Mouse (Mus musculus) bone marrow, adult 2 months (tissue): Measurements from ENCODE around the gene Rmnd5b. TPM values are rescaled to one million over a fixed set of nuclear protein-coding genes. Genes with fewer than 3 reads are reported as not detected.
"Not testable (repeated sequence)": the region's sequence is repeated elsewhere in the genome, so short reads cannot be mapped to it uniquely, and the experiment has no call there.

Experiments used
- H3K27ac ChIP-seq: fragments of 200-500 bp; 2 replicates; pipeline ENCODE4 v1.5.1; 2012; ENCODE audit warnings: low read depth, mild to moderate bottlenecking, control low read depth, inconsistent platforms, low read length; ENCODE audit not compliant: control insufficient read depth, poor library complexity, insufficient read depth
- H3K4me1 ChIP-seq: fragments of 200-500 bp; 2 replicates; pipeline ENCODE4 v1.6.1; 2011; ENCODE audit warnings: low read length; ENCODE audit not compliant: control insufficient read depth, insufficient read depth
- H3K4me3 ChIP-seq: fragments of 200-500 bp; replicated peaks from 2 replicates; pipeline ENCODE3; 2011; ENCODE audit warnings: mild to moderate bottlenecking, low read depth, low read length, control low read depth; ENCODE audit not compliant: control insufficient read depth
- CTCF ChIP-seq: fragments of 200-500 bp; IDR thresholded peaks from 2 replicates; pipeline ENCODE4 v1.5.1; 2011; ENCODE audit warnings: low read length, control low read depth; ENCODE audit not compliant: control insufficient read depth, insufficient read depth
- POLR2A ChIP-seq: fragments of 200-500 bp; IDR thresholded peaks from 2 replicates; pipeline ENCODE4 v1.6.1; 2011; ENCODE audit warnings: low read depth, mild to moderate bottlenecking, control low read depth, low read length, borderline replicate concordance; ENCODE audit not compliant: control insufficient read depth
- WGBS: fragments of 180-500 bp; shearing (Covaris S2); methylation state at CpG from one replicate; pipeline ENCODE4 v1.1.7; 2018; 5-methylcytosine and 5-hydroxymethylcytosine counted together
- polyA plus RNA-seq: library from polyadenylated mRNA; stranded (reverse); fragments of >200 nt; gene quantifications from 2 replicates; pipeline ENCODE4 v1.2.4, GENCODE M21; 2011; ENCODE audit warnings: low replicate concordance; ENCODE audit not compliant: missing spikeins, insufficient read depth, insufficient read length

The Rmnd5b gene
- polyA plus RNA-seq, 1 experiment, result 19.3 TPM

DNA sequence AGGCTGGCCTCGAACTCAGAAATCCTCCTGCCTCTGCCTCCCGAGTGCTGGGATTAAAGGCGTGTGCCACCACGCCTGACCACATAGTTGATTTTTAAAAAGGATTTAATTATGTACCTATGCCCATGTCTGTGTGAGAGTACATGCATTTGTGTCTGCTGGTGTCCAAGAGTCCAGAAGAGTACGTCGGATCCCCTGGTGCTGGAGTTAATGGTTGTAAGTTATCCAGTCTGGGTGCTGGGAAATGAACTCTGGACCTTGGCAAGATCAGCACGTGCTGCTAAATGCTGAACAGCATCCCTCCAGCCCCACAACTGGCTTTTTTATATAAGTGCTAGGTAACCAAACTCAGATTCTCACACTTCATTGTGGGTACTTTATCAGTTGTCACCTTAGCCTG is 35.1 kb upstream of the Rmnd5b start:
- WGBS, result 87% methylated on average over 7 of the region's 7 CpGs
- no peak overlapping the region for H3K4me3 ChIP-seq
- TF ChIP-seq POLR2A, result no peak
- TF ChIP-seq CTCF, result no peak
- no peaks in the 10 kb centered on the region for H3K4me1 ChIP-seq
- no peak overlapping the region for H3K27ac ChIP-seq

DNA sequence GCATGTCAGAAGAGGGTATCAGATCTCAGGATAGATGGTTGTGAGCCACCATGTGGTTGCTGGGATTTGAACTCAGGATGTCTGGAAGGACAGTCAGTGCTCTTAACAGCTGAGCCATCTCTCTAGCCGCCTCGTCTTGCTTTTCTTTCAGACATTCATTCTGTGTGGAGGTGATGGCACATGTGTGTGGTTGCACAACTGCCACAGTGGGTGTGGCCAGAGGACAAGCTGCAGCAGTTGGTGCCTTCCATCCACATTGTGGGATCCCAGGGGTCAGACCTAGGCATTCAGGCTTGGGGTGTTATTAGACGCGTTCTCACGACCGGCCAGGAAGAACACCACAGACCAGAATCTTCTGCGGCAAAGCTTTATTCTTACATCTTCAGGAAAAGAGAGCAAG is 29.1 kb upstream of the Rmnd5b start:
- WGBS, result 80% methylated on average over 7 of the region's 7 CpGs
- H3K4me3 ChIP-seq, H3K27ac ChIP-seq, H3K4me1 ChIP-seq: not testable (repeated sequence)

DNA sequence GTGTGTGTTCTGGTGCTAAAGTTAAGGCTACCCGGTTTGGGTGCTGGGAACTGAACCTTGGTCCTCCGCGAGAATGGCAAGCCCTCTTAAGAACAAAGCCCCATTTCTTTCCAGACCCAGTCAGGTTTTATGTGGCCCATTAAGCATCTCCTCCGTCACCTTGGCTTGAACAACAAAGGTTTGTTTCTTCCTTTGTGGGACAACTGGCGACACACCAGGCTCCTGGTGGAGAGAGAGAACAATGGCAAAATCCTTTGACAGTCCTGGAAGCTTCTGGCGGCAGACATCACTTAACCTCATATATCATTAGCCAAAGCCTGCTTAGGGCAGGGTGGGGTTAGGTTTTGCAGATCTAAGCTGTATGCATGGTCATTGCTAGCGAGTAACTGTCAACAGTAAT is 26.9 kb upstream of the Rmnd5b start:
- WGBS, result 86% methylated on average over 7 of the region's 7 CpGs
- TF ChIP-seq POLR2A (no peak), CTCF (no peak)
- Histone ChIP-seq H3K4me3 (no peak overlapping the region), H3K27ac (no peak overlapping the region), H3K4me1 (no peaks in the 10 kb centered on the region; the same call in none of the 2 replicates)

DNA sequence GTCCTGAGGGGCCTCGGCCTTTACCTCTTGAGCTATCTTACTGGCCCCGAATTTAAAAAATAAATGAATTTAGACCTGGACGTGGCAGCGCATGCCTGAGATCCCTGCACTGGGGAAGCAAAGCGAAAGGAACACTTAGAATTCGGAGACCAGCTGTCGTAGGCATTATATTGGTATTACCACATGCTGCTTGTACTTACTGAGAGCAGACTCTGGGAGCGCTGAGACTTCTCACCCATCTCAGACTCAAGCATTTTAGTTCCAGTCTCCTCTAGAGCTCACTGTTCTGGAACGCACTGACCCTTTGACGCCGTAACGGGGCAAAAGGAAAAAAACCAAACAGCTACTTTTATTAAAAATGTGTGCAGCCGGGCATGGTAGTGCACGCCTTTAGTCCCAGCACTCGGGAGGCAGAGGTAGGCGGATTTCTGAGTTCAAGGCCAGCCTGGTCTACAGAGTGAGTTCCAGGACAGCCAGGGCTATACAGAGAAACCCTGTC is 26.2 kb upstream of the Rmnd5b start:
- WGBS, result 85% methylated on average over 16 of the region's 16 CpGs
- Histone ChIP-seq H3K4me3 (no peak overlapping the region), H3K27ac (no peak overlapping the region), H3K4me1 (no peaks in the 10 kb centered on the region; the same call in none of the 2 replicates)
- TF ChIP-seq POLR2A, result no peak
- no peak for TF ChIP-seq CTCF

DNA sequence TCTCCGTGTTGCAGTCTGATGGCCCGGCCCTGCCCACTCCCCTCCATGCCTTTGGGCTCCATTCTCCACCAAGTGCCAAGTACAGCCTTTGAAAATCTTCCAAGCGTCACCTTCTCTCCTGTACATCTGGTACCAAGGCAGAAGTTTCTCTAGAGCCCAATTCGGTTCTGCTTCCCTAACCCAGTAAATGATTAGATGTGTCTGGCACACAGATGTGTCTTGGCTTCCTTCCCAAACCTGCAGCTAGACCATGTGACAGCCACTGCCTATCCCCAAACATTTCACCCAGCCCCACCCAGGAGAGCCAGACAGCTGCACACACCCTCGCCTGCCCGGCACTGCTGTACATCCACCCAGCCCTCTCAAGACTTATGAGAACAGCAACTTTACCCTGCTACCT is 23.0 kb upstream of the Rmnd5b start:
- WGBS, result 18% methylated on average over 6 of the region's 6 CpGs
- H3K27ac ChIP-seq, result no peak overlapping the region
- TF ChIP-seq POLR2A (no peak), CTCF (no peak)
- no peak overlapping the region for H3K4me3 ChIP-seq
- no peaks in the 10 kb centered on the region; the same call in 1 of the 2 replicates for H3K4me1 ChIP-seq

DNA sequence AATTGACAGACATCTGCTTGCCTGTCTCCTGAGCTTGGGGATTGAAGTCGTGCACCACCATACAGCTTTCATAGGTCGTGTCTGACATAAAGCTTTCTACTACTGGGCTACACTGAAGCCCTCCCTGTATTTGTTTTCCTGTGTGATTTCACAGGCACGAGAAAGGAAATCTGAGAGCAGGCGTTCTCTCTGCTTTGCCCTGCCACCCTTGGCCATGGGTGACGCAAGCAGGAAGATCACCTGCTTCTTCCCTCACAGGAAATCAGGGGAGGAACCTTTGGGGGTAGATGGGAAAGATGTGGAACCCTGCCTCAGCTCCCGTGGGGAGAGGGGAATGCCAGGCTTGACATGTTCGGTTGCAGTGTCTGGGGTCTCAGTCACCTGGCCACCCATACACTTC is 22.6 kb upstream of the Rmnd5b start:
- TF ChIP-seq CTCF (no peak), POLR2A (no peak)
- H3K27ac ChIP-seq, result no peak overlapping the region
- H3K4me3 ChIP-seq, result no peak overlapping the region
- no peaks in the 10 kb centered on the region; the same call in 1 of the 2 replicates for H3K4me1 ChIP-seq
- WGBS, result 17% methylated on average over 7 of the region's 7 CpGs

DNA sequence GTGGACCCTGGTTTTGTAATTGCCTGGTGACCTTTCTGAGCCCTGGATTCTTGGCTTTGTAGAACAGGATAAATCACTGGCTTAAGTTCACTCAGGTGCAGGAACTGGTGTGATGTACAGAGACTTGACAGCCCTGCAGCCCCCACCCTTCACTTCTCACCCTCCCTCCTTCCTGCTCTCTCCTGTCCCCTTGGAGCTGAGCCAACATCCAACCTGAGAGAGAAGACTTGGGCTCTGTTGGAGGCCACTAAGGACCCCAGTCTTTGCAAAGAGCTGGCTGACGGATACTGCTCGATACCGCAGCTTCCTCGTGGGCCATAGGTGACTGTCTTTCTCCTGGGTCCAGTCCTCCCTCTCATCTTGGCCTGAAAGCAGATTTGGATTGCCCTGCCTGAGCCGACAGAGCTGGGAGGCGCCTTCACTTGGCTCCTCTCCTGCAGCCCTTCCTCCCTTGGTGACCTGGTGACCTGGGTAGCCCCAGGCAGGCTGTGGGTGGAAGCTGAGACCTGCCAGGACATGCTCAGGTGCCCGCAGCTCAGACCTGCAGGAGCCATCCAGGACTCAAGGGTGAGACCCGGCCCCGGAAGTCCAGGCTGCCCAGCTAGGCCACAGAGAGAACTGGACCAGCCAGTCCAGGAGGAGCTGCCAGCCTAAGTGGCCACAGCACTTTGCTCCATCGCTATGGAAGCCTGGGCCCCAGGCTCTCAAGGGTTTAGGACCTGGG is 21.3 kb upstream of the Rmnd5b start:
- TF ChIP-seq CTCF, result no peak
- no peak for TF ChIP-seq POLR2A
- no peak overlapping the region for H3K4me3 ChIP-seq
- H3K27ac ChIP-seq, result no peak overlapping the region
- H3K4me1 ChIP-seq, result no peaks in the 10 kb centered on the region; the same call in 1 of the 2 replicates
- WGBS, result 83% methylated on average over 10 of the region's 10 CpGs

DNA sequence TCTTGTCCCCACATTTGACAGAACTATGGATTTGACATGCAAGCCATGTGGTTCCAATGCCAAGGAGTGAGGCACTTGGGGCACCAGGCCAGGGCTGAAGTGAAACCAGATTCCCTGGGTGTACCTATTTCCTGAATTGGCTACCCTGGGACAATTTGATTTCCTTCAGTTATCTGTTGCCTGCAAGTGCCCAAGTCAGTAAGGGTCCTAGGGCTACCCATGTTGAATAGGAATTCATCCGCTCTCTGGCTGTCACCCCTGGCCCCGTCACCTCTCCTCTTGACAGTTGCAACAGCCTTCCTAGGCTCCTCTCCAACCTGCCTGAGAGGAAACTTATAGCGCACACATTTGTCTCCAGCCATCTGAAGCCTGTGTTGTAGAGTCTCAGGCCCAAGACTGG is 19.2 kb upstream of the Rmnd5b start:
- TF ChIP-seq CTCF (no peak), POLR2A (no peak)
- 85% methylated on average over 3 of the region's 3 CpGs for WGBS

DNA sequence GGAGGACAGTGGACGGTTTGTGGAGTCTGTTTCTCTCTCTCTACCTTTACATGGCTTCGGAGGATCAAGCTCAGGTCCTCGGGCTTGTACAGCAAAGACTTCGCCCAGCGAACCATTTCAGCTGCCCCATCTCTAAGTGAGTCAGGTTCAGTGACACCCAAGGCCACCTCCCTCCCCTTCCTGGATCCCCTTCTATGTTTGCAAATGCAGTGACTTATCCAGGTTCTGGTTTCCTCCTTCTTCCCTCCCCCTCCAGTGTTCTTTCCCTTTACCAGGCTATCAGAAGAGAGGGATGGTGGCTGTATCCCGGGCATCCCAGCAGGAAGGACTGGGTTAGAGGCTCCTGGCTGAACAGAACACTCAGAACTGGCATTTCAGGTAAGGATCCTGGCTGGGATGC is 18.0 kb upstream of the Rmnd5b start:
- Histone ChIP-seq H3K4me1 (no peaks in the 10 kb centered on the region; the same call in 1 of the 2 replicates), H3K27ac (no peak overlapping the region), H3K4me3 (no peak overlapping the region)
- 92% methylated on average over 6 of the region's 6 CpGs for WGBS
- no peak for TF ChIP-seq POLR2A
- TF ChIP-seq CTCF, result no peak

More for the DNA sequence above, 19.2 kb upstream of the Rmnd5b start:
- H3K4me3 ChIP-seq, result no peak overlapping the region
- H3K4me1 ChIP-seq, result no peaks in the 10 kb centered on the region; the same call in 1 of the 2 replicates
- no peak overlapping the region for H3K27ac ChIP-seq
